Mouse (Mus musculus): ENCODE measurements around the gene Gm20388. TPM values are rescaled to one million over a fixed set of nuclear protein-coding genes. Genes with fewer than 3 reads are reported as not detected.

Gm20388 gene
- total and polyA plus RNA-seq, 3 experiments = 0.02 to 0.05 TPM; not detected in 1

GRCm38 (mm10) chr8:124230496-124231175 lies 4320.0 kb downstream of the Gm20388 start:
- no peaks in the 10 kb centered on the region for H3K36me3 ChIP-seq (replicated peaks)
- ATAC-seq (ENCODE audit: extremely low read depth, insufficient number of reproducible peaks, low FRiP score, poor library complexity, severe bottlenecking) (no peak), DNase-seq (ENCODE audit: low spot score) (no peak)
- H3K9me3 ChIP-seq (replicated peaks) = peaks cover 39% of the 10 kb centered on the region
- TF ChIP-seq GATA2 (IDR thresholded peaks at IDR 0.05; ENCODE audit: borderline replicate concordance, low read depth, low read length) (no peak), TAL1 (conservative IDR thresholded peaks at IDR 0.05; ENCODE audit: low read depth, low read length) (no peak), CTCF (IDR thresholded peaks at IDR 0.05; ENCODE audit: low read depth, low read length) (no peak), GATA1 (IDR thresholded peaks at IDR 0.05; ENCODE audit: borderline replicate concordance, low read length) (no peak), POLR2AphosphoS5 (IDR thresholded peaks at IDR 0.05; ENCODE audit: insufficient replicate concordance, low read depth, low read length) (no peak)
- H3K27me3 ChIP-seq (ENCODE audit: insufficient read depth, low read length) = no peaks in the 10 kb centered on the region; the same call in 1 of the 2 replicates
- H3K4me1 ChIP-seq (ENCODE audit: insufficient read depth, low read depth, low read length) = no peaks in the 10 kb centered on the region
- no peak overlapping the region for H3K4me3 ChIP-seq (ENCODE audit: low read depth, low read length)

GRCm38 (mm10) chr8:124231176-124231484 lies 4320.5 kb downstream of the Gm20388 start, which contains the start of gene Galnt2:
Galnt2 (plus strand) TSS chr8:124231391.
- H3K27me3 ChIP-seq (ENCODE audit: insufficient read depth, low read length) = no peaks in the 10 kb centered on the region; the same call in 1 of the 2 replicates
- ATAC-seq (ENCODE audit: extremely low read depth, insufficient number of reproducible peaks, low FRiP score, poor library complexity, severe bottlenecking) = no peak

GRCm38 (mm10) chr8:124231485-124232279 lies 4321.0 kb downstream of the Gm20388 start:
- DNase-seq (ENCODE audit: low spot score) (no peak), ATAC-seq (ENCODE audit: extremely low read depth, insufficient number of reproducible peaks, low FRiP score, poor library complexity, severe bottlenecking) (no peak)
- Histone ChIP-seq H3K36me3 (replicated peaks) (no peaks in the 10 kb centered on the region), H3K4me3 (ENCODE audit: low read depth, low read length) (peak overlapping the region; percentile 9; the same call in 1 of the 2 replicates), H3K4me1 (ENCODE audit: insufficient read depth, low read depth, low read length) (no peaks in the 10 kb centered on the region), H3K9me3 (replicated peaks) (peaks cover 42% of the 10 kb centered on the region), H3K27me3 (ENCODE audit: insufficient read depth, low read length) (no peaks in the 10 kb centered on the region; the same call in 1 of the 2 replicates)
- TF ChIP-seq TAL1 (conservative IDR thresholded peaks at IDR 0.05; ENCODE audit: low read depth, low read length) (no peak), GATA2 (IDR thresholded peaks at IDR 0.05; ENCODE audit: borderline replicate concordance, low read depth, low read length) (no peak), GATA1 (IDR thresholded peaks at IDR 0.05; ENCODE audit: borderline replicate concordance, low read length) (no peak), POLR2AphosphoS5 (IDR thresholded peaks at IDR 0.05; ENCODE audit: insufficient replicate concordance, low read depth, low read length) (no peak), CTCF (IDR thresholded peaks at IDR 0.05; ENCODE audit: low read depth, low read length) (no peak)

More at GRCm38 (mm10) chr8:124231176-124231484, 4320.5 kb downstream of the Gm20388 start, which contains the start of gene Galnt2:
- no peaks in the 10 kb centered on the region for H3K36me3 ChIP-seq (replicated peaks)
- H3K4me1 ChIP-seq (ENCODE audit: insufficient read depth, low read depth, low read length) = no peaks in the 10 kb centered on the region
- TF ChIP-seq CTCF (IDR thresholded peaks at IDR 0.05; ENCODE audit: low read depth, low read length) = no peak
- TF ChIP-seq TAL1 (conservative IDR thresholded peaks at IDR 0.05; ENCODE audit: low read depth, low read length) = no peak
- TF ChIP-seq POLR2AphosphoS5 (IDR thresholded peaks at IDR 0.05; ENCODE audit: insufficient replicate concordance, low read depth, low read length) = no peak
- no peak for TF ChIP-seq GATA2 (IDR thresholded peaks at IDR 0.05; ENCODE audit: borderline replicate concordance, low read depth, low read length)
- no peak for TF ChIP-seq GATA1 (IDR thresholded peaks at IDR 0.05; ENCODE audit: borderline replicate concordance, low read length)
- H3K4me3 ChIP-seq (ENCODE audit: low read depth, low read length) = peak within 1 kb of the TSS; percentile 9; the same call in 1 of the 2 replicates
- peaks cover 41% of the 10 kb centered on the region for H3K9me3 ChIP-seq (replicated peaks)
- DNase-seq (ENCODE audit: low spot score) = no peak

- H3K27me3 ChIP-seq (ENCODE audit: insufficient read depth, low read length) = no peaks in the 10 kb centered on the region; the same call in 1 of the 2 replicates
- TF ChIP-seq TAL1 (conservative IDR thresholded peaks at IDR 0.05; ENCODE audit: low read depth, low read length) (no peak), POLR2AphosphoS5 (IDR thresholded peaks at IDR 0.05; ENCODE audit: insufficient replicate concordance, low read depth, low read length) (no peak), GATA2 (IDR thresholded peaks at IDR 0.05; ENCODE audit: borderline replicate concordance, low read depth, low read length) (no peak), GATA1 (IDR thresholded peaks at IDR 0.05; ENCODE audit: borderline replicate concordance, low read length) (no peak), CTCF (IDR thresholded peaks at IDR 0.05; ENCODE audit: low read depth, low read length) (no peak)
- no peaks in the 10 kb centered on the region for H3K4me1 ChIP-seq (ENCODE audit: insufficient read depth, low read depth, low read length)
- no peaks in the 10 kb centered on the region for H3K36me3 ChIP-seq (replicated peaks)
- DNase-seq (ENCODE audit: low spot score) = no peak
- no peak overlapping the region; the same call in 1 of the 2 replicates for H3K4me3 ChIP-seq (ENCODE audit: low read depth, low read length)
- peaks cover 47% of the 10 kb centered on the region for H3K9me3 ChIP-seq (replicated peaks)
- ATAC-seq (ENCODE audit: extremely low read depth, insufficient number of reproducible peaks, low FRiP score, poor library complexity, severe bottlenecking) = no peak
These were observed 4321.6 kb downstream of the Gm20388 start for GRCm38 (mm10) chr8:124232280-124232600.

- Histone ChIP-seq H3K9me3 (replicated peaks) (peaks cover 62% of the 10 kb centered on the region), H3K4me1 (ENCODE audit: insufficient read depth, low read depth, low read length) (no peaks in the 10 kb centered on the region)
- DNase-seq (ENCODE audit: low spot score) = no peak
These were observed 4323.9 kb downstream of the Gm20388 start for GRCm38 (mm10) chr8:124234496-124234895.

GRCm38 (mm10) chr8:124235536-124235935 lies 4324.9 kb downstream of the Gm20388 start:
- DNase-seq (ENCODE audit: low spot score) = no peak
- Histone ChIP-seq H3K9me3 (replicated peaks) (peaks cover 69% of the 10 kb centered on the region), H3K27me3 (ENCODE audit: insufficient read depth, low read length) (no peaks in the 10 kb centered on the region; the same call in 1 of the 2 replicates), H3K4me3 (ENCODE audit: low read depth, low read length) (no peak overlapping the region), H3K36me3 (replicated peaks) (no peaks in the 10 kb centered on the region), H3K4me1 (ENCODE audit: insufficient read depth, low read depth, low read length) (no peaks in the 10 kb centered on the region)
- no peak for ATAC-seq (ENCODE audit: extremely low read depth, insufficient number of reproducible peaks, low FRiP score, poor library complexity, severe bottlenecking)
- no peak for TF ChIP-seq TAL1 (conservative IDR thresholded peaks at IDR 0.05; ENCODE audit: low read depth, low read length)
- no peak for TF ChIP-seq CTCF (IDR thresholded peaks at IDR 0.05; ENCODE audit: low read depth, low read length)
- TF ChIP-seq GATA2 (IDR thresholded peaks at IDR 0.05; ENCODE audit: borderline replicate concordance, low read depth, low read length) = no peak
- TF ChIP-seq GATA1 (IDR thresholded peaks at IDR 0.05; ENCODE audit: borderline replicate concordance, low read length) = no peak
- no peak for TF ChIP-seq POLR2AphosphoS5 (IDR thresholded peaks at IDR 0.05; ENCODE audit: insufficient replicate concordance, low read depth, low read length)

More at GRCm38 (mm10) chr8:124234496-124234895, 4323.9 kb downstream of the Gm20388 start:
- no peak overlapping the region for H3K4me3 ChIP-seq (ENCODE audit: low read depth, low read length)
- no peak for ATAC-seq (ENCODE audit: extremely low read depth, insufficient number of reproducible peaks, low FRiP score, poor library complexity, severe bottlenecking)
- H3K27me3 ChIP-seq (ENCODE audit: insufficient read depth, low read length) = no peaks in the 10 kb centered on the region; the same call in 1 of the 2 replicates
- H3K36me3 ChIP-seq (replicated peaks) = no peaks in the 10 kb centered on the region
- no peak for TF ChIP-seq GATA2 (IDR thresholded peaks at IDR 0.05; ENCODE audit: borderline replicate concordance, low read depth, low read length)
- TF ChIP-seq TAL1 (conservative IDR thresholded peaks at IDR 0.05; ENCODE audit: low read depth, low read length) = no peak
- no peak for TF ChIP-seq CTCF (IDR thresholded peaks at IDR 0.05; ENCODE audit: low read depth, low read length)
- no peak for TF ChIP-seq GATA1 (IDR thresholded peaks at IDR 0.05; ENCODE audit: borderline replicate concordance, low read length)
- TF ChIP-seq POLR2AphosphoS5 (IDR thresholded peaks at IDR 0.05; ENCODE audit: insufficient replicate concordance, low read depth, low read length) = no peak

Measured in G1E (cell line).